Mouse (Mus musculus): ENCODE measurements at regions not wholly inside any gene's neighbourhood (a gene's known extent, or its start where the extent isn't known, plus 50 kb on each side); places are given as distances from the start of the nearest gene placed in this dataset.

- TF ChIP-seq CTCF (IDR thresholded peaks at IDR 0.05; ENCODE audit: low read depth), result no peak
- ATAC-seq (ENCODE audit: insufficient read depth, low read depth) (no peak), DNase-seq (ENCODE audit: low spot score) (no peak)
- H3K9me3 ChIP-seq (replicated peaks; ENCODE audit: control insufficient read depth, low read length), result no peaks in the 10 kb centered on the region
- no peak overlapping the region for H3K9ac ChIP-seq (replicated peaks; ENCODE audit: low read depth, low read length)
- H3K4me2 ChIP-seq (ENCODE audit: low read depth, low read length), result no peak overlapping the region
- H3K4me3 ChIP-seq (ENCODE audit: low read depth, low read length), result no peak overlapping the region
- H3K36me3 ChIP-seq (replicated peaks; ENCODE audit: control insufficient read depth, insufficient read depth, low read length), result no peaks in the 10 kb centered on the region
- no peaks in the 10 kb centered on the region for H3K4me1 ChIP-seq (ENCODE audit: control insufficient read depth, insufficient read depth)
- 81% methylated on average over 9 of the region's 9 CpGs for WGBS
- H3K27me3 ChIP-seq (ENCODE audit: control insufficient read depth, insufficient read depth, low read length), result no peaks in the 10 kb centered on the region
- no peak overlapping the region for H3K27ac ChIP-seq (ENCODE audit: low read depth)
These were observed 462.6 kb downstream of the Tmem135 start for GRCm38 (mm10) chr7:88941246-88941910.

- H3K4me1 ChIP-seq (ENCODE audit: control insufficient read depth, insufficient read depth), result no peaks in the 10 kb centered on the region
- no peak for TF ChIP-seq EP300 (IDR thresholded peaks at IDR 0.05; ENCODE audit: low read depth)
- no peak for TF ChIP-seq CTCF (IDR thresholded peaks at IDR 0.05; ENCODE audit: low read depth)
- H3K36me3 ChIP-seq (replicated peaks; ENCODE audit: control insufficient read depth, insufficient read depth, low read length), result no peaks in the 10 kb centered on the region
- H3K9me3 ChIP-seq (replicated peaks; ENCODE audit: control insufficient read depth, low read length), result no peaks in the 10 kb centered on the region
- WGBS, result 80% methylated on average over 2 of the region's 2 CpGs
- H3K4me3 ChIP-seq (ENCODE audit: low read depth, low read length), result no peak overlapping the region
- DNase-seq (ENCODE audit: low spot score) (no peak), ATAC-seq (ENCODE audit: insufficient read depth, low read depth) (no peak)
- H3K27ac ChIP-seq (ENCODE audit: low read depth), result no peak overlapping the region
- H3K9ac ChIP-seq (replicated peaks; ENCODE audit: low read depth, low read length), result no peak overlapping the region
- no peak overlapping the region for H3K4me2 ChIP-seq (ENCODE audit: low read depth, low read length)
- no peaks in the 10 kb centered on the region for H3K27me3 ChIP-seq (ENCODE audit: control insufficient read depth, insufficient read depth, low read length)
These were observed 463.8 kb downstream of the Tmem135 start for GRCm38 (mm10) chr7:88940196-88940595.

- Histone ChIP-seq H3K9me3 (replicated peaks; ENCODE audit: control insufficient read depth, low read length) (no peaks in the 10 kb centered on the region), H3K4me3 (ENCODE audit: low read depth, low read length) (no peak overlapping the region), H3K4me2 (ENCODE audit: low read depth, low read length) (no peak overlapping the region), H3K9ac (replicated peaks; ENCODE audit: low read depth, low read length) (no peak overlapping the region), H3K27ac (ENCODE audit: low read depth) (no peak overlapping the region), H3K27me3 (ENCODE audit: control insufficient read depth, insufficient read depth, low read length) (no peaks in the 10 kb centered on the region), H3K4me1 (ENCODE audit: control insufficient read depth, insufficient read depth) (0 out of 2 replicates have a peak, but pooled peaks cover 3% of the 10 kb centered on the region), H3K36me3 (replicated peaks; ENCODE audit: control insufficient read depth, insufficient read depth, low read length) (no peaks in the 10 kb centered on the region)
- ATAC-seq (ENCODE audit: insufficient read depth, low read depth) (no peak), DNase-seq (ENCODE audit: low spot score) (no peak)
- TF ChIP-seq EP300 (IDR thresholded peaks at IDR 0.05; ENCODE audit: low read depth), result no peak
- no peak for TF ChIP-seq CTCF (IDR thresholded peaks at IDR 0.05; ENCODE audit: low read depth)
- 73% methylated on average over 6 of the region's 6 CpGs for WGBS
These were observed 475.7 kb downstream of the Tmem135 start for GRCm38 (mm10) chr7:88928245-88928795.
